Mouse (Mus musculus): ENCODE data around the gene Pgap2. TPM values are rescaled to one million over a fixed set of nuclear protein-coding genes. Genes with fewer than 3 reads are reported as not detected.
"Not testable (repeated sequence)": the region's sequence is repeated elsewhere in the genome, so short reads cannot be mapped to it uniquely, and the experiment has no call there.

Gene Pgap2
- polyA plus RNA-seq, 1 experiment from 2014 or later: 70.1 TPM

DNA sequence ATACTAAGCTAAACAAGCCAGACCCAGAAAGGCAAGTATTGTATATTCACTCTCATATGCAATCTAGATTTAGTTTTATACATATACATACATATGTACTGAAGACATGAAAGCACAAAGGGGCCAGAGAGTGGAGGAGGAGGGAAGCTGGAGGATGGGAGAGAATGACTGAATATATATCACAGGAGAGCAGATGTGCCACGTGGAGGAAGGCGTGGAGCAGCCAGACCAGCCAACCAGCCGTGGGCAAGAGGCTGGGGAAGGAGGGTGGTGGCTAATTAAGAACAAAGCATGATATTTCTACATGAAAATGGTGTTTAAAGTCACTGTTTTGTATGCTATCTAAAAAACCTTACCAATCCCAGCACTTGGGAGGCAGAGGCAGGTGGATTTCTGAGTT is 48.7 kb downstream of the Pgap2 start:
- WGBS: 68% methylated on average over 3 of the region's 3 CpGs
- no peak overlapping the region for H3K4me2 ChIP-seq (ENCODE audit: low read length)
- no peak for ATAC-seq (ENCODE audit: insufficient number of reproducible peaks, insufficient read depth, low FRiP score, low read depth)

DNA sequence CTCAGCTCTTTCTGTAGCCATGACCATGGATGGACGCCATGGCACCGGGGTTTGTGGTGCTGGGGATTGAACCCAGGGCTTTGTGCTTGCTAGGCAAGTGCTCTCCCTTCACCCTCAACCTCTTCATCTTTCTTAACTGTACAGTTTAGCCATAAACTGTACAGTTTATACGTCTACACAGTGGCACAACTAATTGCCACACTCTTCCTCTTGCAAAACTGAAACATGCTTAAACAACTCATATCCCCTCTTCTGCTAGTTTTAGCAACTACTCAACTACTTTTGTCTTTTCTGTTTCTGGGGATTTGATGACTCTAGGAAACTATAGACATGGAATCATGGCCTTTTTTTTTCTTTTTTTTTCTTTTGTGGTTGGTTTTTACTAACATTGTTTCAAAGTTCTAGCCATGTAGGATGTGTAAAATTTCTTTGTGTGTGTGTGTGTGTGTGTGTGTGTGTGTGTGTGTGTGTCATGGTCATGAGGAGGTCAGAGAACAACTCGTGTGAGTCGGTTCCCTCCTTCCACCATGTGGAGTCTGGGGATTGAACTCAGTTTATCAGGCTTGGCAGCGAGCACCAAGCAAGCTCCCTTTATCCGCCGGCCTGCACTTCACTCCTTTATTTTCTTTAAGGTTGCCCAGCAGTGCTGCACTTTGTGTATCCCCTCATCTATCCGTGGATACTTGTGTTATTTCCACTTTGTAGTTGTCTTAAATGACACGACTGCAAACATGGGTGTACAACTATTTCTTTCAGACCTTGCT is 49.9 kb downstream of the Pgap2 start:
- no peak for ATAC-seq (ENCODE audit: insufficient number of reproducible peaks, insufficient read depth, low FRiP score, low read depth)
- Histone ChIP-seq H3K4me1 (ENCODE audit: control insufficient read depth in 2 of 2, insufficient read depth in 2 of 2, low read length in 2 of 2) (no peaks in the 10 kb centered on the region), H3K27ac (replicated peaks in 1 of 2; ENCODE audit: control insufficient read depth in 1 of 2, insufficient read depth in 1 of 2, low read depth in 2 of 2, low read length in 2 of 2) (no peak overlapping the region), H3K9me3 (ENCODE audit: control insufficient read depth, low read length) (no peaks in the 10 kb centered on the region), H3K4me3 (ENCODE audit: control insufficient read depth in 1 of 2, insufficient read depth in 1 of 2, low read depth in 1 of 2, low read length in 2 of 2) (no peak overlapping the region), H3K9ac (ENCODE audit: low read length) (no peak overlapping the region), H3K36me3 (ENCODE audit: control insufficient read depth, insufficient read depth, low read length) (no peaks in the 10 kb centered on the region), H3K4me2 (ENCODE audit: low read length) (no peak overlapping the region), H3K27me3 (ENCODE audit: control insufficient read depth, insufficient read depth, low read length) (peaks cover 6% of the 10 kb centered on the region)
- 71% methylated on average over 10 of the region's 10 CpGs for WGBS

More for the DNA sequence above, 48.7 kb downstream of the Pgap2 start:
- H3K27ac ChIP-seq (replicated peaks in 1 of 2; ENCODE audit: control insufficient read depth in 1 of 2, insufficient read depth in 1 of 2, low read depth in 2 of 2, low read length in 2 of 2): no peak overlapping the region
- no peaks in the 10 kb centered on the region for H3K36me3 ChIP-seq (ENCODE audit: control insufficient read depth, insufficient read depth, low read length)
- no peaks in the 10 kb centered on the region for H3K4me1 ChIP-seq (ENCODE audit: control insufficient read depth in 2 of 2, insufficient read depth in 2 of 2, low read length in 2 of 2)
- H3K4me3 ChIP-seq (ENCODE audit: control insufficient read depth in 1 of 2, insufficient read depth in 1 of 2, low read depth in 1 of 2, low read length in 2 of 2): no peak overlapping the region
- H3K9me3 ChIP-seq (ENCODE audit: control insufficient read depth, low read length): no peaks in the 10 kb centered on the region
- H3K9ac ChIP-seq (ENCODE audit: low read length): no peak overlapping the region
- H3K27me3 ChIP-seq (ENCODE audit: control insufficient read depth, insufficient read depth, low read length): 0 out of 2 replicates have a peak, but pooled peaks cover 3% of the 10 kb centered on the region

- Histone ChIP-seq H3K36me3 (ENCODE audit: control insufficient read depth, insufficient read depth, low read length) (no peaks in the 10 kb centered on the region), H3K4me3 (ENCODE audit: control insufficient read depth in 1 of 2, insufficient read depth in 1 of 2, low read depth in 1 of 2, low read length in 2 of 2) (no peak overlapping the region), H3K27ac (replicated peaks in 1 of 2; ENCODE audit: control insufficient read depth in 1 of 2, insufficient read depth in 1 of 2, low read depth in 2 of 2, low read length in 2 of 2) (no peak overlapping the region), H3K27me3 (ENCODE audit: control insufficient read depth, insufficient read depth, low read length) (peaks cover 12% of the 10 kb centered on the region), H3K4me2 (ENCODE audit: low read length) (no peak overlapping the region), H3K4me1 (ENCODE audit: control insufficient read depth in 2 of 2, insufficient read depth in 2 of 2, low read length in 2 of 2) (no peaks in the 10 kb centered on the region), H3K9me3 (ENCODE audit: control insufficient read depth, low read length) (no peaks in the 10 kb centered on the region), H3K9ac (ENCODE audit: low read length) (no peak overlapping the region)
- WGBS: 79% methylated on average over 1 of the region's 1 CpGs
- no peak for ATAC-seq (ENCODE audit: insufficient number of reproducible peaks, insufficient read depth, low FRiP score, low read depth)
Measured at GRCm38 (mm10) chr7:102260518-102260917, 50.5 kb downstream of the Pgap2 start.

- Histone ChIP-seq H3K9ac (ENCODE audit: low read length) (no peak overlapping the region), H3K4me3 (ENCODE audit: control insufficient read depth in 1 of 2, insufficient read depth in 1 of 2, low read depth in 1 of 2, low read length in 2 of 2) (no peak overlapping the region), H3K27ac (replicated peaks in 1 of 2; ENCODE audit: control insufficient read depth in 1 of 2, insufficient read depth in 1 of 2, low read depth in 2 of 2, low read length in 2 of 2) (no peak overlapping the region), H3K27me3 (ENCODE audit: control insufficient read depth, insufficient read depth, low read length) (peaks cover 14% of the 10 kb centered on the region), H3K9me3 (ENCODE audit: control insufficient read depth, low read length) (no peaks in the 10 kb centered on the region), H3K36me3 (ENCODE audit: control insufficient read depth, insufficient read depth, low read length) (no peaks in the 10 kb centered on the region), H3K4me2 (ENCODE audit: low read length) (no peak overlapping the region), H3K4me1 (ENCODE audit: control insufficient read depth in 2 of 2, insufficient read depth in 2 of 2, low read length in 2 of 2) (peaks cover 0 to 4% of the 10 kb centered on the region in 2 experiments; a peak in 1 of 4 replicates)
- ATAC-seq (ENCODE audit: insufficient number of reproducible peaks, insufficient read depth, low FRiP score, low read depth): no peak
- WGBS: 89% methylated on average over 2 of the region's 2 CpGs
Measured at GRCm38 (mm10) chr7:102263020-102263419, 53.0 kb downstream of the Pgap2 start.

- not testable (repeated sequence) for H3K4me3 ChIP-seq (ENCODE audit: control insufficient read depth in 1 of 2, insufficient read depth in 1 of 2, low read depth in 1 of 2, low read length in 2 of 2); H3K9me3 ChIP-seq (ENCODE audit: control insufficient read depth, low read length); H3K4me1 ChIP-seq (ENCODE audit: control insufficient read depth in 2 of 2, insufficient read depth in 2 of 2, low read length in 2 of 2); H3K27ac ChIP-seq (replicated peaks in 1 of 2; ENCODE audit: control insufficient read depth in 1 of 2, insufficient read depth in 1 of 2, low read depth in 2 of 2, low read length in 2 of 2); H3K36me3 ChIP-seq (ENCODE audit: control insufficient read depth, insufficient read depth, low read length); H3K9ac ChIP-seq (ENCODE audit: low read length); H3K4me2 ChIP-seq (ENCODE audit: low read length); ATAC-seq (ENCODE audit: insufficient number of reproducible peaks, insufficient read depth, low FRiP score, low read depth)
- H3K27me3 ChIP-seq (ENCODE audit: control insufficient read depth, insufficient read depth, low read length): peaks cover 24% of the 10 kb centered on the region
- WGBS: 91% methylated on average over 10 of the region's 10 CpGs
Measured at GRCm38 (mm10) chr7:102266021-102266400, 56.0 kb downstream of the Pgap2 start.

- H3K9ac ChIP-seq (ENCODE audit: low read length): no peak overlapping the region; the same call in 1 of the 2 replicates
- H3K27me3 ChIP-seq (ENCODE audit: control insufficient read depth, insufficient read depth, low read length): peaks cover 24% of the 10 kb centered on the region
- no peaks in the 10 kb centered on the region for H3K36me3 ChIP-seq (ENCODE audit: control insufficient read depth, insufficient read depth, low read length)
- no peak overlapping the region for H3K4me3 ChIP-seq (ENCODE audit: control insufficient read depth in 1 of 2, insufficient read depth in 1 of 2, low read depth in 1 of 2, low read length in 2 of 2)
- 34% methylated on average over 14 of the region's 14 CpGs for WGBS
- no peaks in the 10 kb centered on the region for H3K9me3 ChIP-seq (ENCODE audit: control insufficient read depth, low read length)
- no peak overlapping the region for H3K27ac ChIP-seq (replicated peaks in 1 of 2; ENCODE audit: control insufficient read depth in 1 of 2, insufficient read depth in 1 of 2, low read depth in 2 of 2, low read length in 2 of 2)
- peak overlapping the region; percentile 82 for H3K4me2 ChIP-seq (ENCODE audit: low read length)
- ATAC-seq (ENCODE audit: insufficient number of reproducible peaks, insufficient read depth, low FRiP score, low read depth): no peak
- H3K4me1 ChIP-seq (ENCODE audit: control insufficient read depth in 2 of 2, insufficient read depth in 2 of 2, low read length in 2 of 2): peaks cover 6 to 8% of the 10 kb centered on the region in 2 experiments; a peak in 2 of 4 replicates
Measured at GRCm38 (mm10) chr7:102266401-102267042, 56.5 kb downstream of the Pgap2 start.

GRCm38 (mm10) chr7:102267113-102267579 is 57.1 kb downstream of the Pgap2 start:
- peaks cover 6 to 14% of the 10 kb centered on the region in 2 experiments; a peak in 3 of 4 replicates for H3K4me1 ChIP-seq (ENCODE audit: control insufficient read depth in 2 of 2, insufficient read depth in 2 of 2, low read length in 2 of 2)
- peak overlapping the region; percentile 82 for H3K4me2 ChIP-seq (ENCODE audit: low read length)
- ATAC-seq (ENCODE audit: insufficient number of reproducible peaks, insufficient read depth, low FRiP score, low read depth): peak; percentile 79
- H3K27me3 ChIP-seq (ENCODE audit: control insufficient read depth, insufficient read depth, low read length): peaks cover 24% of the 10 kb centered on the region
- H3K27ac ChIP-seq (replicated peaks in 1 of 2; ENCODE audit: control insufficient read depth in 1 of 2, insufficient read depth in 1 of 2, low read depth in 2 of 2, low read length in 2 of 2): peak overlapping the region in 1 of 2 experiments; percentile 41; a peak in 2 of 4 replicates
- H3K9me3 ChIP-seq (ENCODE audit: control insufficient read depth, low read length): no peaks in the 10 kb centered on the region
- H3K4me3 ChIP-seq (ENCODE audit: control insufficient read depth in 1 of 2, insufficient read depth in 1 of 2, low read depth in 1 of 2, low read length in 2 of 2): peak overlapping the region; percentile 58 to 88
- H3K36me3 ChIP-seq (ENCODE audit: control insufficient read depth, insufficient read depth, low read length): no peaks in the 10 kb centered on the region
- H3K9ac ChIP-seq (ENCODE audit: low read length): peak overlapping the region; percentile 80
- WGBS: under 1% methylated on average over 34 of the region's 34 CpGs

All from heart, embryonic 14.5 days (tissue).